Mouse (Mus musculus) olfactory bulb, adult 2 months (tissue): ENCODE data around the gene Chd6.

ENCODE experiments used
- CTCF ChIP-seq: fragments of 200-500 bp; IDR thresholded peaks from 2 replicates; pipeline ENCODE4 v1.5.1; 2012; ENCODE audit warnings: low read depth, mild to moderate bottlenecking, low read length, moderate library complexity; ENCODE audit not compliant: insufficient read depth
- POLR2A ChIP-seq: fragments of 200-500 bp; IDR thresholded peaks from 2 replicates; pipeline ENCODE4 v1.6.1; 2012; ENCODE audit warnings: mild to moderate bottlenecking, low read depth, low read length, moderate library complexity; ENCODE audit not compliant: insufficient read depth

- TF ChIP-seq CTCF, result no peak
- TF ChIP-seq POLR2A, result no peak
Measured at GRCm38 (mm10) chr2:160915821-160916610, 192.9 kb downstream of the Chd6 start.
